Mouse (Mus musculus): ENCODE data around the gene Exd2.

Exd2 gene

GRCm38 (mm10) chr12:80495691-80496090 lies 32.8 kb downstream of the Exd2 start:
- DNase-seq (ENCODE audit: low spot score in 2 of 2) = no peak

- DNase-seq (ENCODE audit: low spot score in 2 of 2) = no peak
These were observed 35.5 kb downstream of the Exd2 start for GRCm38 (mm10) chr12:80498356-80498755.

- DNase-seq (ENCODE audit: low spot score in 2 of 2) = no peak
These were observed 37.6 kb downstream of the Exd2 start for GRCm38 (mm10) chr12:80500506-80500905.

GRCm38 (mm10) chr12:80504718-80505117 lies 41.8 kb downstream of the Exd2 start:
- DNase-seq (ENCODE audit: low spot score in 2 of 2) = no peak

- no peak for DNase-seq (ENCODE audit: low spot score in 2 of 2)
These were observed 44.3 kb downstream of the Exd2 start for GRCm38 (mm10) chr12:80507041-80507745.

- DNase-seq (ENCODE audit: low spot score in 2 of 2) = no peak
These were observed 55.1 kb downstream of the Exd2 start, which contains the start of gene Galnt16 for GRCm38 (mm10) chr12:80517977-80518376. TSS of gene Galnt16 (plus strand) at chr12:80518277.

- no peak for DNase-seq (ENCODE audit: low spot score in 2 of 2)
These were observed 55.5 kb downstream of the Exd2 start for GRCm38 (mm10) chr12:80518393-80518756.

- peak; percentile 54 to 64 for DNase-seq (ENCODE audit: low spot score in 2 of 2)
These were observed 56.1 kb downstream of the Exd2 start for GRCm38 (mm10) chr12:80518757-80519620.

GRCm38 (mm10) chr12:80519621-80520332 lies 56.9 kb downstream of the Exd2 start:
- peak; percentile 52 to 71 for DNase-seq (ENCODE audit: low spot score in 2 of 2)

- DNase-seq (ENCODE audit: low spot score in 2 of 2) = no peak
These were observed 59.1 kb downstream of the Exd2 start for GRCm38 (mm10) chr12:80522006-80522405.

- no peak for DNase-seq (ENCODE audit: low spot score in 2 of 2)
These were observed 61.5 kb downstream of the Exd2 start for GRCm38 (mm10) chr12:80524276-80524921.

- DNase-seq (ENCODE audit: low spot score in 2 of 2) = peak in 1 of 2 experiments; percentile 32
These were observed 62.6 kb downstream of the Exd2 start for GRCm38 (mm10) chr12:80525513-80525912.

- no peak for DNase-seq (ENCODE audit: low spot score in 2 of 2)
These were observed 63.6 kb downstream of the Exd2 start for GRCm38 (mm10) chr12:80526511-80526910.

- peak in 1 of 2 experiments; percentile 51 for DNase-seq (ENCODE audit: low spot score in 2 of 2)
These were observed 65.0 kb downstream of the Exd2 start for GRCm38 (mm10) chr12:80527727-80528389.

GRCm38 (mm10) chr12:80530052-80530451 lies 67.2 kb downstream of the Exd2 start:
- no peak for DNase-seq (ENCODE audit: low spot score in 2 of 2)

GRCm38 (mm10) chr12:80530630-80531029 lies 67.7 kb downstream of the Exd2 start:
- no peak for DNase-seq (ENCODE audit: low spot score in 2 of 2)

GRCm38 (mm10) chr12:80531585-80531984 lies 68.7 kb downstream of the Exd2 start:
- DNase-seq (ENCODE audit: low spot score in 2 of 2) = no peak

- DNase-seq (ENCODE audit: low spot score in 2 of 2) = no peak
These were observed 71.0 kb downstream of the Exd2 start for GRCm38 (mm10) chr12:80533876-80534275.

GRCm38 (mm10) chr12:80537313-80537712 lies 74.4 kb downstream of the Exd2 start:
- DNase-seq (ENCODE audit: low spot score in 2 of 2) = no peak

- no peak for DNase-seq (ENCODE audit: low spot score in 2 of 2)
These were observed 75.4 kb downstream of the Exd2 start for GRCm38 (mm10) chr12:80538311-80538710.

- no peak for DNase-seq (ENCODE audit: low spot score in 2 of 2)
These were observed 82.4 kb downstream of the Exd2 start for GRCm38 (mm10) chr12:80545310-80545709.

Measured in frontal cortex, postnatal 10 days (tissue).